Mouse (Mus musculus): ENCODE results near the gene Tmcc1. TPM values are rescaled to one million over a fixed set of nuclear protein-coding genes. Genes with fewer than 3 reads are reported as not detected.
"Not testable (repeated sequence)": the region's sequence is repeated elsewhere in the genome, so short reads cannot be mapped to it uniquely, and the experiment has no call there.

Gene Tmcc1
- total RNA-seq (2014; rRNA removed) (34.3 and 38.0 TPM in 2 replicates), polyA plus RNA-seq (2012; rRNA removed) (13.8 and 17.7 TPM in 2 replicates)

GRCm38 (mm10) chr6:116193394-116194393 is at the start of gene Tmcc1:
Gene Tmcc1, minus strand, starts transcription at chr6:116193486.
- 5% methylated on average over 66 of the region's 68 CpGs for WGBS
- Histone ChIP-seq H3K36me3 (ENCODE audit: control insufficient read depth, insufficient read depth, low read length) (no peaks in the 10 kb centered on the region), H3K4me1 (ENCODE audit: control insufficient read depth, insufficient read depth, low read length) (peaks cover 9% of the 10 kb centered on the region; the same call in 1 of the 2 replicates), H3K9ac (ENCODE audit: low read depth, low read length) (peak within 1 kb of the TSS; percentile 85), H3K27me3 (ENCODE audit: control insufficient read depth, insufficient read depth, low read length) (no peaks in the 10 kb centered on the region), H3K79me2 (ENCODE audit: control insufficient read depth, insufficient read depth, low read length) (peaks cover 2% of the 10 kb centered on the region; the same call in 1 of the 2 replicates), H3K27ac (replicated peaks; ENCODE audit: insufficient read depth, low read depth, low read length) (peak within 1 kb of the TSS; percentile 54; the same call in 1 of the 2 replicates), H3K4me3 (ENCODE audit: insufficient read depth, low read depth, low read length) (peak within 1 kb of the TSS; percentile 71)
- peak; percentile 76 for DNase-seq (ENCODE audit: extremely low read depth, low read depth, low spot score)
- TF ChIP-seq CTCF (IDR thresholded peaks at IDR 0.05; ENCODE audit: low read depth, low read length) (0 out of 2 replicates have a peak, but pooled peaks have one; percentile 9), POLR2A (IDR thresholded peaks at IDR 0.05; ENCODE audit: extremely low read depth, insufficient read depth, low read length) (0 out of 2 replicates have a peak, but pooled peaks have one; percentile 7)

- 86% methylated on average over 2 of the region's 2 CpGs for WGBS
Observed at GRCm38 (mm10) chr6:116240371-116240770, 47.1 kb upstream of the Tmcc1 start.

GRCm38 (mm10) chr6:116238083-116238482 is 44.8 kb upstream of the Tmcc1 start:
- TF ChIP-seq POLR2A (IDR thresholded peaks at IDR 0.05; ENCODE audit: extremely low read depth, insufficient read depth, low read length) = no peak
- TF ChIP-seq CTCF (IDR thresholded peaks at IDR 0.05; ENCODE audit: low read depth, low read length) = no peak
- Histone ChIP-seq H3K4me3 (ENCODE audit: insufficient read depth, low read depth, low read length) (no peak overlapping the region), H3K79me2 (ENCODE audit: control insufficient read depth, insufficient read depth, low read length) (no peaks in the 10 kb centered on the region), H3K9ac (ENCODE audit: low read depth, low read length) (no peak overlapping the region), H3K27ac (replicated peaks; ENCODE audit: insufficient read depth, low read depth, low read length) (no peak overlapping the region), H3K4me1 (ENCODE audit: control insufficient read depth, insufficient read depth, low read length) (peaks cover 15% of the 10 kb centered on the region), H3K36me3 (ENCODE audit: control insufficient read depth, insufficient read depth, low read length) (peaks cover 37% of the 10 kb centered on the region), H3K27me3 (ENCODE audit: control insufficient read depth, insufficient read depth, low read length) (no peaks in the 10 kb centered on the region)
- no peak for DNase-seq (ENCODE audit: extremely low read depth, low read depth, low spot score)
- WGBS = 84% methylated on average over 5 of the region's 5 CpGs

More at GRCm38 (mm10) chr6:116240371-116240770, 47.1 kb upstream of the Tmcc1 start:
- H3K9ac ChIP-seq (ENCODE audit: low read depth, low read length) = no peak overlapping the region
- H3K27ac ChIP-seq (replicated peaks; ENCODE audit: insufficient read depth, low read depth, low read length) = 0 out of 2 replicates have a peak overlapping the region, but pooled peaks have one; percentile 29
- H3K4me1 ChIP-seq (ENCODE audit: control insufficient read depth, insufficient read depth, low read length) = peaks cover 11% of the 10 kb centered on the region
- DNase-seq (ENCODE audit: extremely low read depth, low read depth, low spot score) = peak; percentile 23
- H3K27me3 ChIP-seq (ENCODE audit: control insufficient read depth, insufficient read depth, low read length) = no peaks in the 10 kb centered on the region
- TF ChIP-seq CTCF (IDR thresholded peaks at IDR 0.05; ENCODE audit: low read depth, low read length) (no peak), POLR2A (IDR thresholded peaks at IDR 0.05; ENCODE audit: extremely low read depth, insufficient read depth, low read length) (no peak)
- no peak overlapping the region for H3K4me3 ChIP-seq (ENCODE audit: insufficient read depth, low read depth, low read length)
- peaks cover 56% of the 10 kb centered on the region for H3K36me3 ChIP-seq (ENCODE audit: control insufficient read depth, insufficient read depth, low read length)
- H3K79me2 ChIP-seq (ENCODE audit: control insufficient read depth, insufficient read depth, low read length) = no peaks in the 10 kb centered on the region

- DNase-seq (ENCODE audit: extremely low read depth, low read depth, low spot score) = peak; percentile 93
- Histone ChIP-seq H3K4me1 (ENCODE audit: control insufficient read depth, insufficient read depth, low read length) (peaks cover 15% of the 10 kb centered on the region), H3K9ac (ENCODE audit: low read depth, low read length) (no peak overlapping the region), H3K4me3 (ENCODE audit: insufficient read depth, low read depth, low read length) (no peak overlapping the region), H3K79me2 (ENCODE audit: control insufficient read depth, insufficient read depth, low read length) (no peaks in the 10 kb centered on the region; the same call in 1 of the 2 replicates), H3K36me3 (ENCODE audit: control insufficient read depth, insufficient read depth, low read length) (peaks cover 37% of the 10 kb centered on the region), H3K27me3 (ENCODE audit: control insufficient read depth, insufficient read depth, low read length) (no peaks in the 10 kb centered on the region), H3K27ac (replicated peaks; ENCODE audit: insufficient read depth, low read depth, low read length) (peak overlapping the region; percentile 32)
- no peak for TF ChIP-seq CTCF (IDR thresholded peaks at IDR 0.05; ENCODE audit: low read depth, low read length)
- no peak for TF ChIP-seq POLR2A (IDR thresholded peaks at IDR 0.05; ENCODE audit: extremely low read depth, insufficient read depth, low read length)
- 20% methylated on average over 5 of the region's 5 CpGs for WGBS
Observed at GRCm38 (mm10) chr6:116235336-116235735, 42.0 kb upstream of the Tmcc1 start.

GRCm38 (mm10) chr6:116234821-116235220 is 41.5 kb upstream of the Tmcc1 start:
- Histone ChIP-seq H3K27ac (replicated peaks; ENCODE audit: insufficient read depth, low read depth, low read length) (peak overlapping the region; percentile 35), H3K4me1 (ENCODE audit: control insufficient read depth, insufficient read depth, low read length) (peaks cover 15% of the 10 kb centered on the region), H3K36me3 (ENCODE audit: control insufficient read depth, insufficient read depth, low read length) (peaks cover 40% of the 10 kb centered on the region)
- DNase-seq (ENCODE audit: extremely low read depth, low read depth, low spot score) = peak; percentile 95
- not testable (repeated sequence) for H3K27me3 ChIP-seq (ENCODE audit: control insufficient read depth, insufficient read depth, low read length); H3K4me3 ChIP-seq (ENCODE audit: insufficient read depth, low read depth, low read length); H3K9ac ChIP-seq (ENCODE audit: low read depth, low read length); H3K79me2 ChIP-seq (ENCODE audit: control insufficient read depth, insufficient read depth, low read length)
- 33% methylated on average over 2 of the region's 2 CpGs for WGBS
